Mouse (Mus musculus): ENCODE data around the gene Bbox1. TPM values are rescaled to one million over a fixed set of nuclear protein-coding genes. Genes with fewer than 3 reads are reported as not detected.

The Bbox1 gene
- polyA plus RNA-seq, 1 experiment from 2014 or later: not detected

DNA sequence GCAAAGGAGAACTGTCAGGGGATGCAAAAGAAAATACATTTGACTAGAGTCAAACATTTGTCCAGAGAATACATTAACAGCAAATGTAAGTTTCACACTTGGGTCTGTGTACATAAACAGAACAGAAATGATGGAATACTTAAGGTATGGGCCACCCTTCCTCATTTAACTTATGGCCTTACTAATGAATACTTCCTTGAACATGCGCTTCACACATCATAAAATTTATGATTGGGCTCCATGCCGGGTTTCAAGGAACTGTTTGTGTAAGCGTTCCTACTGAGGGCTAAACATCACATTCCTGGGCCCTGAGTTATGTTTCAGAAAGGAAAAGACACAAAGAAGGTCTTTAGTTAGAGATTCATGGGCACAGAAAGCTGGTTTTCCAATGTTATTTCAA is 19.4 kb downstream of the Bbox1 start:
- no peaks in the 10 kb centered on the region for H3K9me3 ChIP-seq (replicated peaks; ENCODE audit: control insufficient read depth, low read length)
- no peak for ATAC-seq (replicated peaks; ENCODE audit: insufficient number of reproducible peaks, low FRiP score, low TSS enrichment)
- H3K27ac ChIP-seq (ENCODE audit: low read depth, low read length): no peak overlapping the region
- no peak overlapping the region for H3K4me3 ChIP-seq (ENCODE audit: low read depth, low read length)
- no peaks in the 10 kb centered on the region for H3K4me1 ChIP-seq (ENCODE audit: control insufficient read depth, insufficient read depth, low read length)
- H3K27me3 ChIP-seq (ENCODE audit: control insufficient read depth, insufficient read depth, low read length): no peaks in the 10 kb centered on the region
- no peaks in the 10 kb centered on the region for H3K36me3 ChIP-seq (ENCODE audit: control insufficient read depth, insufficient read depth, low read length)
- WGBS (ENCODE audit: insufficient replicate concordance): 72% methylated on average over 3 of the region's 3 CpGs
- H3K9ac ChIP-seq (ENCODE audit: low read depth, low read length): no peak overlapping the region
- H3K4me2 ChIP-seq: no peak overlapping the region

DNA sequence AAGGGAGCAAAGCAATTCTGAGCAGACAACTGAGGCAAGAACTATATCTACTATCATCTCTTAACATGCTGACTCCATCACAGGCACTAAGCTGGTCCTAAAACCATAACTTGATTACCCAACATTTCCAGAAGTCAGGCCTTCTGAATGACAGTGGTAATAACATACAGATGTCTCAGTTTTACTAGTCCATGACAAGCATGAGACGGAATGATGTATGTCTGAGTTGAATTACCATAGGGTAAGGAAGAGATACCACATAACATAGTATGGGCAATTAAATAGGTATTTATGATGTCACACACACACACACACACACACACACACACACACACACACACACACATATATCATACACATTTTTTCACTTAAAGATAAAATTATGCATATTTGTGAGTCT is 26.4 kb downstream of the Bbox1 start:
- no peak overlapping the region for H3K27ac ChIP-seq (ENCODE audit: low read depth, low read length)
- H3K4me2 ChIP-seq: no peak overlapping the region
- whole genome bisulfite sequencing (ENCODE audit: insufficient replicate concordance): 86% methylated on average over 1 of the region's 1 CpGs
- no peaks in the 10 kb centered on the region for H3K36me3 ChIP-seq (ENCODE audit: control insufficient read depth, insufficient read depth, low read length)
- H3K9ac ChIP-seq (ENCODE audit: low read depth, low read length): no peak overlapping the region
- H3K4me1 ChIP-seq (ENCODE audit: control insufficient read depth, insufficient read depth, low read length): no peaks in the 10 kb centered on the region
- H3K4me3 ChIP-seq (ENCODE audit: low read depth, low read length): no peak overlapping the region
- no peaks in the 10 kb centered on the region for H3K27me3 ChIP-seq (ENCODE audit: control insufficient read depth, insufficient read depth, low read length)
- ATAC-seq (replicated peaks; ENCODE audit: insufficient number of reproducible peaks, low FRiP score, low TSS enrichment): no peak
- H3K9me3 ChIP-seq (replicated peaks; ENCODE audit: control insufficient read depth, low read length): no peaks in the 10 kb centered on the region

- no peak overlapping the region for H3K9ac ChIP-seq (ENCODE audit: low read depth, low read length)
- no peaks in the 10 kb centered on the region for H3K36me3 ChIP-seq (ENCODE audit: control insufficient read depth, insufficient read depth, low read length)
- H3K27ac ChIP-seq (ENCODE audit: low read depth, low read length): no peak overlapping the region
- H3K4me1 ChIP-seq (ENCODE audit: control insufficient read depth, insufficient read depth, low read length): no peaks in the 10 kb centered on the region
- no peak for ATAC-seq (replicated peaks; ENCODE audit: insufficient number of reproducible peaks, low FRiP score, low TSS enrichment)
- no peaks in the 10 kb centered on the region for H3K27me3 ChIP-seq (ENCODE audit: control insufficient read depth, insufficient read depth, low read length)
- H3K9me3 ChIP-seq (replicated peaks; ENCODE audit: control insufficient read depth, low read length): no peaks in the 10 kb centered on the region
- H3K4me3 ChIP-seq (ENCODE audit: low read depth, low read length): no peak overlapping the region
- 77% methylated on average over 3 of the region's 3 CpGs for WGBS (ENCODE audit: insufficient replicate concordance)
- no peak overlapping the region for H3K4me2 ChIP-seq
Measured at GRCm38 (mm10) chr2:110285829-110286504, 28.4 kb downstream of the Bbox1 start.

DNA sequence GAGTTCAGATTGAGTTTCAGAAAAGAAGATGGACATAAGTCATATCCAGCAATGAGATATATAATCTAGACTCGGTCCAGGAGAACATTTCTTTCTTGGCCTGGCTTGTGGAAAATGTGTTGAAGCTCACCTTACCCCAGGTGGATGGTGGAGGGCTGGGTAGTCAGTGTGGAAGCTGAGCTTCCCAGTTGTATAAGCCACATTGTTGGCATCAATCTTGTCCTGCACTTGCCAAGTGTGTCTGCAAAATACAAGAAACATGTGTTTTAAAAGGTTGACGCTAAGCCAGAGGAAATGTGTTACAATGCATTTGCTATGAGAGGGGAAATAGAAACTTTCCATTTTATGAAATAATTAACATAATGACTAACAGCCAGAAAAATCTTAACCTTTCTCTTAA is 38.9 kb downstream of the Bbox1 start:
- Histone ChIP-seq H3K27ac (ENCODE audit: low read depth, low read length) (no peak overlapping the region), H3K36me3 (ENCODE audit: control insufficient read depth, insufficient read depth, low read length) (no peaks in the 10 kb centered on the region), H3K9ac (ENCODE audit: low read depth, low read length) (no peak overlapping the region), H3K9me3 (replicated peaks; ENCODE audit: control insufficient read depth, low read length) (no peaks in the 10 kb centered on the region), H3K4me1 (ENCODE audit: control insufficient read depth, insufficient read depth, low read length) (no peaks in the 10 kb centered on the region), H3K4me3 (ENCODE audit: low read depth, low read length) (no peak overlapping the region), H3K4me2 (no peak overlapping the region), H3K27me3 (ENCODE audit: control insufficient read depth, insufficient read depth, low read length) (no peaks in the 10 kb centered on the region)
- WGBS (ENCODE audit: insufficient replicate concordance): 75% methylated on average over 2 of the region's 2 CpGs
- no peak for ATAC-seq (replicated peaks; ENCODE audit: insufficient number of reproducible peaks, low FRiP score, low TSS enrichment)

DNA sequence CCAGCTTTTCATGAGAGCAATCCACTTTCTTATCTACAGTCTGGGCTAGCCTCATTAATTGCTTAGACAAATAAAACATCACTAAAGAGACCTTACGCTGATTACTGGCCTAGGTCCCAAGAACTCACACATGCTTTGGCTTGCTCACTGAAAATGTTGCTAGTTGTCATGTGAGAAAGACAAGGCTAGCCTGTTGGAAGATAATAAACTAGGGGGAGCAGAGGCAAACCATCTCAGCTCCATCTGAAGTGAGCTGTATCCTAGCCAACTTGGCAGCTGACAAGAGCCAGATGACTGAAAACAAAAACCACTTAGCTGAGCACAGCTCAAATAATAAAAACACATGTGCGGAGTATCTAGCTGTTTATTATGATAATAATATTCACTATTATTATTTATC is 40.2 kb downstream of the Bbox1 start:
- no peak for ATAC-seq (replicated peaks; ENCODE audit: insufficient number of reproducible peaks, low FRiP score, low TSS enrichment)
- no peak overlapping the region for H3K4me2 ChIP-seq
- no peaks in the 10 kb centered on the region for H3K4me1 ChIP-seq (ENCODE audit: control insufficient read depth, insufficient read depth, low read length)
- H3K36me3 ChIP-seq (ENCODE audit: control insufficient read depth, insufficient read depth, low read length): no peaks in the 10 kb centered on the region
- H3K9ac ChIP-seq (ENCODE audit: low read depth, low read length): no peak overlapping the region
- H3K9me3 ChIP-seq (replicated peaks; ENCODE audit: control insufficient read depth, low read length): no peaks in the 10 kb centered on the region
- H3K27ac ChIP-seq (ENCODE audit: low read depth, low read length): no peak overlapping the region
- H3K27me3 ChIP-seq (ENCODE audit: control insufficient read depth, insufficient read depth, low read length): no peaks in the 10 kb centered on the region
- H3K4me3 ChIP-seq (ENCODE audit: low read depth, low read length): no peak overlapping the region
- 57% methylated on average over 2 of the region's 2 CpGs for WGBS (ENCODE audit: insufficient replicate concordance)

- Histone ChIP-seq H3K9me3 (replicated peaks; ENCODE audit: control insufficient read depth, low read length) (no peaks in the 10 kb centered on the region), H3K4me1 (ENCODE audit: control insufficient read depth, insufficient read depth, low read length) (no peaks in the 10 kb centered on the region), H3K4me3 (ENCODE audit: low read depth, low read length) (no peak overlapping the region), H3K27me3 (ENCODE audit: control insufficient read depth, insufficient read depth, low read length) (no peaks in the 10 kb centered on the region), H3K4me2 (no peak overlapping the region), H3K9ac (ENCODE audit: low read depth, low read length) (no peak overlapping the region), H3K27ac (ENCODE audit: low read depth, low read length) (no peak overlapping the region), H3K36me3 (ENCODE audit: control insufficient read depth, insufficient read depth, low read length) (no peaks in the 10 kb centered on the region)
- WGBS (ENCODE audit: insufficient replicate concordance): 84% methylated on average over 3 of the region's 3 CpGs
- ATAC-seq (replicated peaks; ENCODE audit: insufficient number of reproducible peaks, low FRiP score, low TSS enrichment): no peak
Measured at GRCm38 (mm10) chr2:110269281-110269680, 45.1 kb downstream of the Bbox1 start.

DNA sequence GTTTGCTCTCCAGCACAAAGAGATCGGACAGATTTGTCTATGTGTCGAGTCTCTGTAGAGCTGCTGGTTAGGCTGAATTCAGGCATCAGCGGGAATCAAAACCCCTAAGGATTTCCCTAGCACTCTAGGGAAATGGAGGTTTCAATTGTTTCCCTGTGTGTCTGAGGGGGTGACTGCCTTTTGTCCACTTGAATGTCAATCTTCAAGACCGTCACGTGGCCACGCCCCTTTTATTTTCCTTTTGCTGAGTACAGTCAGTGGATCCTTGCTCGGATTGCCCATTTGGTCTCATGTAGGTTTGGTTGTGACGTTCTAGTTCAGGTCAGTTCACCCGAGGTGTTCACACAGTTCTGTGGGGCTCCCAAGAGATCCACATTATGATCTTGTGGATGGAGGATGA is 82.1 kb downstream of the Bbox1 start:
- H3K9me3 ChIP-seq (replicated peaks; ENCODE audit: control insufficient read depth, low read length): no peaks in the 10 kb centered on the region
- no peak overlapping the region for H3K4me3 ChIP-seq (ENCODE audit: low read depth, low read length)
- no peak for ATAC-seq (replicated peaks; ENCODE audit: insufficient number of reproducible peaks, low FRiP score, low TSS enrichment)
- no peaks in the 10 kb centered on the region for H3K27me3 ChIP-seq (ENCODE audit: control insufficient read depth, insufficient read depth, low read length)
- H3K27ac ChIP-seq (ENCODE audit: low read depth, low read length): no peak overlapping the region
- H3K36me3 ChIP-seq (ENCODE audit: control insufficient read depth, insufficient read depth, low read length): no peaks in the 10 kb centered on the region
- WGBS (ENCODE audit: insufficient replicate concordance): 72% methylated on average over 9 of the region's 9 CpGs
- H3K4me2 ChIP-seq: no peak overlapping the region
- no peak overlapping the region for H3K9ac ChIP-seq (ENCODE audit: low read depth, low read length)
- H3K4me1 ChIP-seq (ENCODE audit: control insufficient read depth, insufficient read depth, low read length): no peaks in the 10 kb centered on the region

DNA sequence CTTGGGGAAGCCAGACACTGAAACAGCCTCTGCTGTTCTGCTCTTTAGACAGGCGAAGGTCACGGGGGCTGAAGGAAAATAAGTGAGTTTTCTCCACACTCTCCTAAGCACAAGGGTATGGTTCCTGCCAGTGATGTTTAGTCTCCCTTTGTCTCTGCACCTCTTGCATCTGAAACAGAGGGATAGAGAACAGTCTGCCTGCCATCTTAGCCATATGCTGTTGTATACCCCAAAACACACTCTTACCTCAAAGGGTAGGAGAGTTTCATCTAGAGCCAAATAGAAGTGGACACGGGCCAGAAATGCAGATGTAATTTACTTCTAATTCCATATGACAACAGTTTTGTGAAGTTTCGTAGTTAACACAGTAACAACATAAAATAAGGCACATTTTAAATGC is 83.6 kb downstream of the Bbox1 start:
- H3K36me3 ChIP-seq (ENCODE audit: control insufficient read depth, insufficient read depth, low read length): no peaks in the 10 kb centered on the region
- no peaks in the 10 kb centered on the region for H3K9me3 ChIP-seq (replicated peaks; ENCODE audit: control insufficient read depth, low read length)
- WGBS (ENCODE audit: insufficient replicate concordance): 74% methylated on average over 4 of the region's 4 CpGs
- H3K4me2 ChIP-seq: no peak overlapping the region
- ATAC-seq (replicated peaks; ENCODE audit: insufficient number of reproducible peaks, low FRiP score, low TSS enrichment): no peak
- no peak overlapping the region for H3K4me3 ChIP-seq (ENCODE audit: low read depth, low read length)
- no peaks in the 10 kb centered on the region for H3K4me1 ChIP-seq (ENCODE audit: control insufficient read depth, insufficient read depth, low read length)
- H3K9ac ChIP-seq (ENCODE audit: low read depth, low read length): no peak overlapping the region
- H3K27me3 ChIP-seq (ENCODE audit: control insufficient read depth, insufficient read depth, low read length): no peaks in the 10 kb centered on the region
- no peak overlapping the region for H3K27ac ChIP-seq (ENCODE audit: low read depth, low read length)

All from heart, embryonic 11.5 days (tissue).